Mouse (Mus musculus) gastrocnemius, adult 2 months (tissue): ENCODE results near the gene Gm9903. TPM values are rescaled to one million over a fixed set of nuclear protein-coding genes. Genes with fewer than 3 reads are reported as not detected.
A peak's percentile ranks its signal among the peaks of the same experiment; 100 is the strongest.

Experiments used
- DNase-seq: peaks from one replicate; pipeline ENCODE4 v3.0.0; 2022
- H3K27ac ChIP-seq: fragments of 200-600 bp; 2 replicates; pipeline ENCODE4 v1.8.1; 2022; ENCODE audit warnings: mild to moderate bottlenecking
- H3K4me3 ChIP-seq: fragments of 200-600 bp; 2 replicates; pipeline ENCODE4 v1.8.1; 2022; ENCODE audit warnings: mild to moderate bottlenecking, moderate library complexity
- CTCF ChIP-seq: fragments of 200-600 bp; IDR thresholded peaks from 2 replicates; pipeline ENCODE4 v1.8.1; 2022; ENCODE audit warnings: antibody characterized with exemption, mild to moderate bottlenecking, moderate library complexity
- intact Hi-C: fragments of 180-260 bp; cut with DNase I; formaldehyde crosslinking; loops from one replicate; pipeline ENCODE4 v1.15.1; 2025
- total RNA-seq, 2 experiments: library from RNA; stranded (reverse); gene quantifications; 2 replicates each; pipeline ENCODE4 v1.2.3; 2021

Gm9903 gene
- total RNA-seq, 2 experiments from 2014 or later = 0.64 TPM; not detected in 1

- no peak overlapping the region for H3K4me3 ChIP-seq
- no peak for DNase-seq
- intact Hi-C loops = loop anchor here (10.0 kb wide), 1 partner anchor 758 kb away; the partner anchor contains the start of gene Depdc5
- H3K27ac ChIP-seq = peak overlapping the region; percentile 8; the same call in 1 of the 2 replicates
- TF ChIP-seq CTCF = no peak
Measured at GRCm38 (mm10) chr5:33622671-33623070, 7.1 kb upstream of the Gm9903 start.

- H3K27ac ChIP-seq = 0 out of 2 replicates have a peak overlapping the region, but pooled peaks have one; percentile 4
- intact Hi-C loops = loop anchor here (10.0 kb wide), 1 partner anchor 759 kb away; the partner anchor contains the start of gene Depdc5
- no peak for DNase-seq
Measured at GRCm38 (mm10) chr5:33623766-33624165, 6.0 kb upstream of the Gm9903 start.

GRCm38 (mm10) chr5:33627968-33628367 lies 1.8 kb upstream of the Gm9903 start:
- intact Hi-C loops = loop anchor here (10.0 kb wide), 1 partner anchor 763 kb away; the partner anchor contains the start of gene Depdc5
- DNase-seq = peak; percentile 31
- Histone ChIP-seq H3K27ac (peak overlapping the region; percentile 97), H3K4me3 (peak overlapping the region; percentile 97)
- no peak for TF ChIP-seq CTCF

More at GRCm38 (mm10) chr5:33623766-33624165, 6.0 kb upstream of the Gm9903 start:
- TF ChIP-seq CTCF = no peak
- no peak overlapping the region for H3K4me3 ChIP-seq

GRCm38 (mm10) chr5:33628820-33629300 lies 865 bp upstream of the Gm9903 start:
- no peak for TF ChIP-seq CTCF
- H3K4me3 ChIP-seq = peak overlapping the region; percentile 97
- intact Hi-C loops = loop anchor here (10.0 kb wide), 1 partner anchor 764 kb away; the partner anchor contains the start of gene Depdc5
- peak overlapping the region; percentile 97 for H3K27ac ChIP-seq
- peak; percentile 80 for DNase-seq

- no peak for TF ChIP-seq CTCF
- Histone ChIP-seq H3K27ac (peak overlapping the region; percentile 97), H3K4me3 (peak overlapping the region; percentile 97)
- intact Hi-C loops = no loop called here
- DNase-seq = peak; percentile 80
Measured at GRCm38 (mm10) chr5:33630061-33630460, 336 bp downstream of the Gm9903 start.

GRCm38 (mm10) chr5:33630615-33631014 lies 890 bp downstream of the Gm9903 start:
- intact Hi-C loops = no loop called here
- DNase-seq = peak; percentile 85
- TF ChIP-seq CTCF = no peak
- Histone ChIP-seq H3K27ac (peak overlapping the region; percentile 97), H3K4me3 (peak overlapping the region; percentile 97)

GRCm38 (mm10) chr5:33632526-33632925 lies 2.8 kb downstream of the Gm9903 start:
- TF ChIP-seq CTCF = no peak
- DNase-seq = peak; percentile 69
- no peak overlapping the region for H3K4me3 ChIP-seq
- intact Hi-C loops = no loop called here
- peak overlapping the region; percentile 97 for H3K27ac ChIP-seq

GRCm38 (mm10) chr5:33635361-33635760 lies 5.6 kb downstream of the Gm9903 start:
- DNase-seq = no peak
- no peak for TF ChIP-seq CTCF
- Histone ChIP-seq H3K27ac (no peak overlapping the region), H3K4me3 (no peak overlapping the region)
- intact Hi-C loops = no loop called here

GRCm38 (mm10) chr5:33637606-33638350 lies 8.1 kb downstream of the Gm9903 start:
- TF ChIP-seq CTCF = no peak
- intact Hi-C loops = no loop called here
- H3K4me3 ChIP-seq = no peak overlapping the region
- peak overlapping the region; percentile 78 for H3K27ac ChIP-seq
- DNase-seq = peak; percentile 28

GRCm38 (mm10) chr5:33638826-33639225 lies 9.1 kb downstream of the Gm9903 start:
- DNase-seq = no peak
- intact Hi-C loops = no loop called here
- Histone ChIP-seq H3K4me3 (no peak overlapping the region), H3K27ac (peak overlapping the region; percentile 78)
- no peak for TF ChIP-seq CTCF

GRCm38 (mm10) chr5:33640652-33641051 lies 10.9 kb downstream of the Gm9903 start:
- no peak overlapping the region for H3K4me3 ChIP-seq
- peak overlapping the region; percentile 9 for H3K27ac ChIP-seq
- DNase-seq = peak; percentile 58
- TF ChIP-seq CTCF = peak; percentile 89
- intact Hi-C loops = no loop called here

- no peak for TF ChIP-seq CTCF
- intact Hi-C loops = no loop called here
- Histone ChIP-seq H3K4me3 (peak overlapping the region; percentile 94), H3K27ac (peak overlapping the region; percentile 97)
- DNase-seq = no peak
Measured at GRCm38 (mm10) chr5:33651017-33651416, 21.3 kb downstream of the Gm9903 start.

- no peak; the same call in 1 of the 2 replicates for TF ChIP-seq CTCF
- peak overlapping the region; percentile 97 for H3K27ac ChIP-seq
- DNase-seq = no peak
- intact Hi-C loops = no loop called here
- H3K4me3 ChIP-seq = peak overlapping the region; percentile 94
Measured at GRCm38 (mm10) chr5:33651541-33651920, 21.8 kb downstream of the Gm9903 start.
